Mouse (Mus musculus): ENCODE results near the gene Itpr1. TPM values are rescaled to one million over a fixed set of nuclear protein-coding genes. Genes with fewer than 3 reads are reported as not detected.

Gene Itpr1
- polyA plus RNA-seq, 1 experiment from 2014 or later, result 16.6 TPM

GRCm38 (mm10) chr6:108517241-108517981 is 304.5 kb downstream of the Itpr1 start:
- Histone ChIP-seq H3K4me1 (ENCODE audit: control insufficient read depth in 2 of 2, insufficient read depth in 2 of 2, low read length in 2 of 2) (peaks cover 0 to 13% of the 10 kb centered on the region in 2 experiments; a peak in 2 of 4 replicates), H3K27me3 (ENCODE audit: control insufficient read depth, insufficient read depth, low read length) (no peaks in the 10 kb centered on the region), H3K27ac (replicated peaks in 1 of 2; ENCODE audit: control insufficient read depth in 1 of 2, insufficient read depth in 1 of 2, low read depth in 2 of 2, low read length in 2 of 2) (no peak overlapping the region), H3K9ac (ENCODE audit: low read length) (no peak overlapping the region), H3K4me3 (ENCODE audit: control insufficient read depth in 1 of 2, insufficient read depth in 1 of 2, low read depth in 1 of 2, low read length in 2 of 2) (no peak overlapping the region), H3K4me2 (ENCODE audit: low read length) (no peak overlapping the region), H3K9me3 (ENCODE audit: control insufficient read depth, low read length) (no peaks in the 10 kb centered on the region), H3K36me3 (ENCODE audit: control insufficient read depth, insufficient read depth, low read length) (peaks cover 48% of the 10 kb centered on the region)
- 80% methylated on average over 12 of the region's 12 CpGs for WGBS
- no peak for ATAC-seq (ENCODE audit: insufficient number of reproducible peaks, insufficient read depth, low FRiP score, low read depth)

- H3K9ac ChIP-seq (ENCODE audit: low read length), result no peak overlapping the region
- H3K9me3 ChIP-seq (ENCODE audit: control insufficient read depth, low read length), result no peaks in the 10 kb centered on the region
- peaks cover 0 to 10% of the 10 kb centered on the region in 2 experiments; a peak in 2 of 4 replicates for H3K4me1 ChIP-seq (ENCODE audit: control insufficient read depth in 2 of 2, insufficient read depth in 2 of 2, low read length in 2 of 2)
- no peak overlapping the region for H3K4me3 ChIP-seq (ENCODE audit: control insufficient read depth in 1 of 2, insufficient read depth in 1 of 2, low read depth in 1 of 2, low read length in 2 of 2)
- no peak overlapping the region for H3K4me2 ChIP-seq (ENCODE audit: low read length)
- H3K27ac ChIP-seq (replicated peaks in 1 of 2; ENCODE audit: control insufficient read depth in 1 of 2, insufficient read depth in 1 of 2, low read depth in 2 of 2, low read length in 2 of 2), result no peak overlapping the region
- H3K36me3 ChIP-seq (ENCODE audit: control insufficient read depth, insufficient read depth, low read length), result peaks cover 49% of the 10 kb centered on the region
- WGBS, result 89% methylated on average over 1 of the region's 1 CpGs
- ATAC-seq (ENCODE audit: insufficient number of reproducible peaks, insufficient read depth, low FRiP score, low read depth), result no peak
- no peaks in the 10 kb centered on the region for H3K27me3 ChIP-seq (ENCODE audit: control insufficient read depth, insufficient read depth, low read length)
Observed at GRCm38 (mm10) chr6:108517986-108518385, 305.1 kb downstream of the Itpr1 start.

- H3K4me2 ChIP-seq (ENCODE audit: low read length), result no peak overlapping the region
Observed at GRCm38 (mm10) chr6:108518552-108518951, 305.7 kb downstream of the Itpr1 start.

GRCm38 (mm10) chr6:108519327-108519726 is 306.4 kb downstream of the Itpr1 start:
- H3K27me3 ChIP-seq (ENCODE audit: control insufficient read depth, insufficient read depth, low read length), result no peaks in the 10 kb centered on the region
- no peak overlapping the region for H3K4me3 ChIP-seq (ENCODE audit: control insufficient read depth in 1 of 2, insufficient read depth in 1 of 2, low read depth in 1 of 2, low read length in 2 of 2)
- peaks cover 0 to 10% of the 10 kb centered on the region in 2 experiments; a peak in 2 of 4 replicates for H3K4me1 ChIP-seq (ENCODE audit: control insufficient read depth in 2 of 2, insufficient read depth in 2 of 2, low read length in 2 of 2)
- peaks cover 53% of the 10 kb centered on the region for H3K36me3 ChIP-seq (ENCODE audit: control insufficient read depth, insufficient read depth, low read length)
- H3K27ac ChIP-seq (replicated peaks in 1 of 2; ENCODE audit: control insufficient read depth in 1 of 2, insufficient read depth in 1 of 2, low read depth in 2 of 2, low read length in 2 of 2), result no peak overlapping the region
- no peak overlapping the region for H3K9ac ChIP-seq (ENCODE audit: low read length)
- no peak for ATAC-seq (ENCODE audit: insufficient number of reproducible peaks, insufficient read depth, low FRiP score, low read depth)
- no peak overlapping the region for H3K4me2 ChIP-seq (ENCODE audit: low read length)
- no peaks in the 10 kb centered on the region for H3K9me3 ChIP-seq (ENCODE audit: control insufficient read depth, low read length)
- WGBS, result 91% methylated on average over 9 of the region's 9 CpGs

More at GRCm38 (mm10) chr6:108518552-108518951, 305.7 kb downstream of the Itpr1 start:
- Histone ChIP-seq H3K27me3 (ENCODE audit: control insufficient read depth, insufficient read depth, low read length) (no peaks in the 10 kb centered on the region), H3K9me3 (ENCODE audit: control insufficient read depth, low read length) (no peaks in the 10 kb centered on the region), H3K36me3 (ENCODE audit: control insufficient read depth, insufficient read depth, low read length) (peaks cover 50% of the 10 kb centered on the region), H3K4me1 (ENCODE audit: control insufficient read depth in 2 of 2, insufficient read depth in 2 of 2, low read length in 2 of 2) (peaks cover 0 to 10% of the 10 kb centered on the region in 2 experiments; a peak in 2 of 4 replicates), H3K27ac (replicated peaks in 1 of 2; ENCODE audit: control insufficient read depth in 1 of 2, insufficient read depth in 1 of 2, low read depth in 2 of 2, low read length in 2 of 2) (no peak overlapping the region), H3K4me3 (ENCODE audit: control insufficient read depth in 1 of 2, insufficient read depth in 1 of 2, low read depth in 1 of 2, low read length in 2 of 2) (no peak overlapping the region), H3K9ac (ENCODE audit: low read length) (no peak overlapping the region)
- WGBS, result 72% methylated on average over 14 of the region's 14 CpGs
- no peak for ATAC-seq (ENCODE audit: insufficient number of reproducible peaks, insufficient read depth, low FRiP score, low read depth)

- no peaks in the 10 kb centered on the region for H3K27me3 ChIP-seq (ENCODE audit: control insufficient read depth, insufficient read depth, low read length)
- peaks cover 3 to 10% of the 10 kb centered on the region in 2 experiments; a peak in 2 of 4 replicates for H3K4me1 ChIP-seq (ENCODE audit: control insufficient read depth in 2 of 2, insufficient read depth in 2 of 2, low read length in 2 of 2)
- H3K4me3 ChIP-seq (ENCODE audit: control insufficient read depth in 1 of 2, insufficient read depth in 1 of 2, low read depth in 1 of 2, low read length in 2 of 2), result no peak overlapping the region
- no peak overlapping the region for H3K4me2 ChIP-seq (ENCODE audit: low read length)
- no peaks in the 10 kb centered on the region for H3K9me3 ChIP-seq (ENCODE audit: control insufficient read depth, low read length)
- ATAC-seq (ENCODE audit: insufficient number of reproducible peaks, insufficient read depth, low FRiP score, low read depth), result no peak
- H3K27ac ChIP-seq (replicated peaks in 1 of 2; ENCODE audit: control insufficient read depth in 1 of 2, insufficient read depth in 1 of 2, low read depth in 2 of 2, low read length in 2 of 2), result peak overlapping the region in 1 of 2 experiments; percentile 28; a peak in 1 of 4 replicates
- H3K9ac ChIP-seq (ENCODE audit: low read length), result no peak overlapping the region
- WGBS, result 75% methylated on average over 16 of the region's 16 CpGs
- peaks cover 70% of the 10 kb centered on the region for H3K36me3 ChIP-seq (ENCODE audit: control insufficient read depth, insufficient read depth, low read length)
Observed at GRCm38 (mm10) chr6:108523956-108524616, 311.2 kb downstream of the Itpr1 start.

- Histone ChIP-seq H3K27me3 (ENCODE audit: control insufficient read depth, insufficient read depth, low read length) (no peaks in the 10 kb centered on the region), H3K4me3 (ENCODE audit: control insufficient read depth in 1 of 2, insufficient read depth in 1 of 2, low read depth in 1 of 2, low read length in 2 of 2) (no peak overlapping the region), H3K27ac (replicated peaks in 1 of 2; ENCODE audit: control insufficient read depth in 1 of 2, insufficient read depth in 1 of 2, low read depth in 2 of 2, low read length in 2 of 2) (no peak overlapping the region), H3K9ac (ENCODE audit: low read length) (no peak overlapping the region), H3K4me2 (ENCODE audit: low read length) (no peak overlapping the region), H3K9me3 (ENCODE audit: control insufficient read depth, low read length) (no peaks in the 10 kb centered on the region), H3K4me1 (ENCODE audit: control insufficient read depth in 2 of 2, insufficient read depth in 2 of 2, low read length in 2 of 2) (peaks cover 3 to 10% of the 10 kb centered on the region in 2 experiments; a peak in 2 of 4 replicates), H3K36me3 (ENCODE audit: control insufficient read depth, insufficient read depth, low read length) (peaks cover 65% of the 10 kb centered on the region)
- 88% methylated on average over 10 of the region's 10 CpGs for WGBS
- ATAC-seq (ENCODE audit: insufficient number of reproducible peaks, insufficient read depth, low FRiP score, low read depth), result no peak
Observed at GRCm38 (mm10) chr6:108524617-108525010, 311.7 kb downstream of the Itpr1 start.

GRCm38 (mm10) chr6:108527560-108527959 is 314.7 kb downstream of the Itpr1 start:
- no peak overlapping the region for H3K4me3 ChIP-seq (ENCODE audit: control insufficient read depth in 1 of 2, insufficient read depth in 1 of 2, low read depth in 1 of 2, low read length in 2 of 2)
- no peak for ATAC-seq (ENCODE audit: insufficient number of reproducible peaks, insufficient read depth, low FRiP score, low read depth)
- WGBS, result 62% methylated on average over 3 of the region's 3 CpGs
- no peak overlapping the region for H3K4me2 ChIP-seq (ENCODE audit: low read length)
- peaks cover 18 to 28% of the 10 kb centered on the region in 2 experiments for H3K4me1 ChIP-seq (ENCODE audit: control insufficient read depth in 2 of 2, insufficient read depth in 2 of 2, low read length in 2 of 2)
- H3K27me3 ChIP-seq (ENCODE audit: control insufficient read depth, insufficient read depth, low read length), result no peaks in the 10 kb centered on the region
- 0 out of 2 replicates have a peak overlapping the region, but pooled peaks have one; percentile 21 for H3K9ac ChIP-seq (ENCODE audit: low read length)
- no peaks in the 10 kb centered on the region for H3K9me3 ChIP-seq (ENCODE audit: control insufficient read depth, low read length)
- peak overlapping the region; percentile 8 to 31; a peak in 2 of 4 replicates for H3K27ac ChIP-seq (replicated peaks in 1 of 2; ENCODE audit: control insufficient read depth in 1 of 2, insufficient read depth in 1 of 2, low read depth in 2 of 2, low read length in 2 of 2)
- H3K36me3 ChIP-seq (ENCODE audit: control insufficient read depth, insufficient read depth, low read length), result peaks cover 40% of the 10 kb centered on the region

Data from heart, embryonic 14.5 days (tissue).